Mouse (Mus musculus): Measurements from ENCODE around the gene Depdc7.

The Depdc7 gene

DNA sequence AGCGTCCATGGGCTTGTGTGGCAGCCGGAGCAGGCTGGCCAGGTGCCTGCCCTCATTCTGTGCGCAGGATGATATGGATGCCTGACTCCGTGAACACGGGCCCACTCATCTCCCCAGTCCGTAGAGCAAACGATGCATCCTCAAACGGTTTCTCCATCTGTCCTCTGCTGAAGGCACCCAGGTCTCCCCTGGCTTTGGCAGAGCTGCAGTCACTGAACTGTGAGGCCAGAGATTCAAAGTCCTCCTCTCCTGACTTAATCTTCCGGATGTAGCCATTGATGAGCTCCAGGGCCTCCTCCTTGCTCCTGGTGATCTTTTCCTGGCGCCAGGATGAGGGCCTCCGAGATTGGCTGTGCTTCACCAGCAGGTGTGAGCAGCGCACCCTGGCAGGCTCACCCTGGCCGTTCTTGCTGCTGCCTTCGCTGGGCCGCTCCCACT, 28.4 kb downstream of the Depdc7 start:
- no peak for DNase-seq

DNA sequence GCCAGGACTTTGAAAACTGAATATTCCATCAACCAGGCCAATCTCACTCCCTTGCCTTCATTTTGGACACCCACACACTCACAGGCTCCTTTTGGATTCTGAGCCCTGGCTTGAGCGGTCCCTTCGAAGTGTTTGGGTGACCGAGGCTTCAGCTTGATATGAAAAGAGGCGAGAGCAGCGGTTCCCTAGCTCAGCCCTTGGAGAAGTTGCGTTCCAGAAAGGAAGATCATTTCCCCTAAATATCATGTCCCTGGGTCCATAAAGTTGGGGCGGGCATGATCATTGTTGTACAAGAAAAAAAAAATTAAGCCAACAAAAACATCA, 30.2 kb downstream of the Depdc7 start:
- DNase-seq: no peak

DNA sequence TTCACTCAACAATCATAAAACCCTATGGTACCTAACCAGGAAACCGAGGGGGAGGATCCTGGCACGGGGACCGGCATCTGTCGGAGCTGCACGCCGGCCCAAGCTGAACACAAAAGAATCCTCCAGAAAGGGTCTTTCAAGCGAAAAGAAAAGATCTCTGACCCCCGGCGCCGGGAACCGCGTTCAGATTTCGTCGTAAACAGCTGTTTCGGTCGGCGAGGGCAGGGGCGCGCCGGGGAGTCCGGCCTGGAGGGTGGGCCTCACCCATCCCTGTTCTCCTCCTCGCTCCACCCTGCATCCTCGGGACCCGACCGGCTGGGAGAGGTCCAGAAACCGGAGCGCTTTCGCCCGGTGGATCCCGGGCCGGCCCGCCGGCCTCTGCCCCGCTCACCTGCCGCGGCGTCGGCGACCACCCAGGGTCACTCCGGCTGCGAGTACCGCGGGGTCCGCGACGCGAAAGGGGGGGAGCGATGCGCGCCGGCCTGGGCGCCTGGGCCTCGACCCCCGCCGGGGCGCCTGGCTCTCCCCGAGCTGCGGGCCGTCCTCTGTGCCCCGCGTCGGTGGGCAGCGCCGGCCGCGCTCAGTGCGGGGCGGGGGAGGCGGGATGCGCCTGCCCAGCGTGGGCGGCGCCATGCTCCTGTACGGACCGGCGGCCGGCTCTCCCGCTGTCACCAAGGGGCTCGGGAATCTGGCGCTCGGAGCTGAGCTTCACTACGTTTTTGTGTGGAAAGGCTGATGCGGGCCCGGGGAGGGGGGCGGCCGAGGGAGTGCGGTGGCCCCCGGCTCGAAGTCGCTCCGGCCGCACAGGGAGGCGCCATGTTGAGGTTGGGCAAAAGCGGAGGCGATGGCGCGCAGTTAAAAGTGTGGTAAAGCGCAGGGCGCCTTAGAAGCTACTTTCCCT, 30.8 kb downstream of the Depdc7 start, which contains the start of gene Tcp11l1:
Gene Tcp11l1, minus strand, starts transcription at position 585 of the 901 bp plus-strand sequence.
- DNase-seq: peak; percentile 64

DNA sequence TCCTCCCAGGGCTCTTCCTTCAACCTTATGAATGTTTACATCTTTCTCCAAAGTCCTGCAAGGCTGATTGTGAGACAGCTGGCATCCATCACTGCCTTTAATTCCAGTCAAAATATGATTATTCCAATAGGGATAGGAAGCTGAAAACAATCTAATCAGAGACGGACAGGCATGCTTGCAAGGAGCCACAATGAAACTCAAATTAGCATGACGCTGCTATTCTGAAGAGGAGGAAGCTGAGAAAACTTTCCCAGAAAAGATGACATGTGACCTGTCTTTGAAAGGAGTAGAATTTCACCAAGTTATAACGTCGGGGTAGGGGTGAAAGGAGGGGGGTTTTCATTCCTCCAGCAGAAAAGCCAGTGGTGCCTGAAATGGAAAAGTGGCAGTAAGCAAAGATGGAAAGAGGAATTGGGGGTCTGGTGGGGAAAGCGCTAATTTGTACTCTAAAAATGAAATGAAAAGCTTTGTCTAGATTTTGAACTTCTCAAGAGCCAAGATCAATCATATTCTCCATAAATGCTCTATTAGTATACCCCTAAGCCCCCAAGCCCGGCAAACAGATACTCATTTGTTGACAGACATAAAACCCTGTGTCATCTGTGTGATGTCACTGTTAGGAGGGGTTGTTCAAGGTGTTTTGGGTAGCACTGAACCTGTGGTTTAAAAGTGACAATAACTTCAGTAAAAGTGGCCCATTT, 31.9 kb downstream of the Depdc7 start:
- no peak for DNase-seq

- no peak for DNase-seq
Observed at GRCm38 (mm10) chr2:104709786-104710337, 32.8 kb downstream of the Depdc7 start.

DNA sequence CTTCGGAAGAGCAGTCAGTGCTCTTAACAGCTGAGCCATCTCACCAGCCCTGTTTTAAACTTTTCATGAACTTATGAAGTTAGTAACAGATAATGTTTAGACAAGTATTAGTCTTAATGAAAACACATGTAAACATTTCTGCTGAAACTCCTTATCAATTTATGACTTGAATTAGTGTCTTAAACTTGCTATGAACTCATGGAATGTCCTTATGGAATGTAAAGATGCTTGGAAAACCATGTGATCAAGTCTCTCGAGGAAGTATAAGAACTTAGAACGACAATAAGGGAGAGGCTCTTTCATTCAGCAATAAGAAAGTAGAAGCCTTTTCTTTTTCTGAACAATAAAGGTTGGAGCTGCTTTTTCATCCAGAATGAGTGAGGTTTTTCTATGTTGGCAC, 38.3 kb downstream of the Depdc7 start:
- no peak for DNase-seq

GRCm38 (mm10) chr2:104703158-104703557, 39.5 kb downstream of the Depdc7 start:
- no peak for DNase-seq

DNA sequence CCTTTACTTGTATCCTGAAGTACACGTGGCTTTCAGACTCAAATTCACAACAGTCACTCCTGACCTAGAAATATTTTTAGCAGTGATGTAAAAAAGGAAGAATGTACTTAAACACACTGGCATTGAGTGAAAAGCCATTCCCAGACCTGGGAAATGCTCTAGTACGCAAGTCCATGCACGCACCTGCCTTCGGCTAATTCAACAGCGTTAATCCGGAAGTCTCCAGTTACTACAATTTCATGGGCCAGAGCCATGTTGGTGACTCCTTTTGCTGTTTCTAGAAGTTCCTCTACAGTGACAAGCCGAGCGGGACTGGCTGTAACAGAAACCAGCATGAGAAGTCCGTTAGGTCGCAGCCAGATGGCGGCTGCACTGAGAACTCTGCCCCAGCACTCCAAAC, 43.0 kb downstream of the Depdc7 start:
- no peak for DNase-seq

- DNase-seq: no peak
Observed at GRCm38 (mm10) chr2:104692551-104692950, 50.1 kb downstream of the Depdc7 start.

DNA sequence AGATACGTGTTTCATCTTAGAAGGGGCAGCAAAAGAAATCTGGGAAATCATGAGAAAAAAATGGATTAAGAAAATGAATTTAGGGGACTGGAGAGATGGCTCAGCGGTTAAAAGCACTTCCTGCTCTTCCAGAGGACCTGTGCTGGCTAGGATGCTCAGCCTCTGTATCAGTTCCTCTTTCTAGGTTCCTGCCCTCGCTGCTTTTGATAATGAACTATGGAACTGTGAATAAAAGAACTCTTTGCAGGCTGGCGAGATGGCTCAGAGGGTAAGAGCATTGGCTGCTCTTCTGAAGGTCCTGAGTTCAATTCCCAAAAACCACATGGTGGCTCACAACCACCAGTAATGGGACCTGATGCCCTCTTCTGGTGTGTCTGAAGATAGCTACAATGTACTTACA, 52.0 kb downstream of the Depdc7 start:
- no peak for DNase-seq

GRCm38 (mm10) chr2:104688724-104689123, 54.0 kb downstream of the Depdc7 start:
- no peak for DNase-seq

- DNase-seq: no peak
Observed at GRCm38 (mm10) chr2:104688321-104688720, 54.4 kb downstream of the Depdc7 start.

GRCm38 (mm10) chr2:104687261-104687660, 55.4 kb downstream of the Depdc7 start:
- DNase-seq: peak; percentile 14

- DNase-seq: peak; percentile 74
Observed at GRCm38 (mm10) chr2:104685418-104685817, 57.3 kb downstream of the Depdc7 start.

DNA sequence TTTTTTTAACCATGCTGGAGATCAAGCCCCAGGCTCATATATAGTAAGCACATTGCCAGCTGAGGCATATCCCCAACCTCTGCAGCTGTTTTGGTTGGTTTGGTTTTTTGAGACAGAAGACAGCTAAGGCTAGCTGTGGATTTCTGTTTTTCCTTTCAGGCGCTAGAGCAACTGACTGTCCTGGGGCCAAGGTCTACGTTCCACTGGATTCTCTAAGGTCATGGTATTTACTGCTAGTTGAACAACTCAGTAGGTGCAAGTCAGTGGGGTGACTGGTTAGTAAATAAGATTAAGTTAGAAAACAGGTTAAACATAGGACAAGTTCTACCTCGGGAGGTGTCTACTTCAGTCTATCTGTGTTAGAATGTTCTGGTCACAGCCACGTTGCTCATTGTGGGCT, 57.9 kb downstream of the Depdc7 start:
- no peak for DNase-seq

GRCm38 (mm10) chr2:104677326-104677725, 65.4 kb downstream of the Depdc7 start:
- DNase-seq: no peak

Measured in lung, postnatal 36 days (tissue).